Mouse (Mus musculus) cerebellum, adult 9-10 months (tissue): ENCODE measurements around the gene Nhlh1.

Experiments used
- DNase-seq: peaks from one replicate; pipeline ENCODE4 v3.0.0; 2022

Gene Nhlh1

GRCm38 (mm10) chr1:172052766-172053279 lies 4.5 kb downstream of the Nhlh1 start:
- no peak for DNase-seq

- DNase-seq: no peak
These were observed 8.1 kb downstream of the Nhlh1 start for GRCm38 (mm10) chr1:172049131-172049782.

- DNase-seq: no peak
These were observed 9.1 kb downstream of the Nhlh1 start for GRCm38 (mm10) chr1:172048241-172048734.

- peak; percentile 63 for DNase-seq
These were observed 10.4 kb downstream of the Nhlh1 start for GRCm38 (mm10) chr1:172046938-172047337.

GRCm38 (mm10) chr1:172046410-172046809 lies 11.0 kb downstream of the Nhlh1 start:
- DNase-seq: no peak

- DNase-seq: no peak
These were observed 27.5 kb downstream of the Nhlh1 start for GRCm38 (mm10) chr1:172029914-172030313.

- DNase-seq: no peak
These were observed 28.7 kb downstream of the Nhlh1 start, which contains the start of gene Vangl2 for GRCm38 (mm10) chr1:172028394-172029275. Gene Vangl2, minus strand, starts transcription at chr1:172028444.

GRCm38 (mm10) chr1:172027809-172028102 lies 29.6 kb downstream of the Nhlh1 start:
- DNase-seq: no peak

GRCm38 (mm10) chr1:172027010-172027808 lies 30.2 kb downstream of the Nhlh1 start:
- peak; percentile 88 for DNase-seq

- peak; percentile 40 for DNase-seq
These were observed 31.0 kb downstream of the Nhlh1 start for GRCm38 (mm10) chr1:172026201-172026901.

GRCm38 (mm10) chr1:172025201-172025904 lies 32.0 kb downstream of the Nhlh1 start:
- DNase-seq: peak; percentile 45

- no peak for DNase-seq
These were observed 33.1 kb downstream of the Nhlh1 start for GRCm38 (mm10) chr1:172024140-172024895.

- no peak for DNase-seq
These were observed 37.4 kb downstream of the Nhlh1 start for GRCm38 (mm10) chr1:172019863-172020521.

- DNase-seq: no peak
These were observed 38.0 kb downstream of the Nhlh1 start for GRCm38 (mm10) chr1:172019339-172019738.

GRCm38 (mm10) chr1:172018336-172019311 lies 38.7 kb downstream of the Nhlh1 start:
- no peak for DNase-seq

- no peak for DNase-seq
These were observed 39.8 kb downstream of the Nhlh1 start for GRCm38 (mm10) chr1:172017517-172018070.

GRCm38 (mm10) chr1:172016660-172017516 lies 40.5 kb downstream of the Nhlh1 start:
- no peak for DNase-seq

GRCm38 (mm10) chr1:172016031-172016430 lies 41.3 kb downstream of the Nhlh1 start:
- no peak for DNase-seq
